Mouse (Mus musculus) ovary, postnatal 14 days (tissue): ENCODE measurements around the gene Mfsd4a.

Experiments
- DNase-seq: peaks from one replicate; pipeline ENCODE4 v3.0.0; 2022; ENCODE audit warnings: low spot score

Mfsd4a gene

GRCm38 (mm10) chr1:132067261-132068255 lies at the start of gene Mfsd4a:
TSS of gene Mfsd4a (minus strand) at chr1:132068062.
- DNase-seq: no peak

- DNase-seq: peak; percentile 57
These were observed 48.7 kb upstream of the Mfsd4a start for GRCm38 (mm10) chr1:132116606-132117005.

- DNase-seq: no peak
These were observed 45.2 kb upstream of the Mfsd4a start for GRCm38 (mm10) chr1:132113098-132113497.

- no peak for DNase-seq
These were observed 44.6 kb upstream of the Mfsd4a start for GRCm38 (mm10) chr1:132112426-132112825.

- DNase-seq: no peak
These were observed 43.5 kb upstream of the Mfsd4a start for GRCm38 (mm10) chr1:132111411-132111810.

GRCm38 (mm10) chr1:132109368-132109767 lies 41.5 kb upstream of the Mfsd4a start:
- DNase-seq: no peak

- no peak for DNase-seq
These were observed 36.5 kb upstream of the Mfsd4a start for GRCm38 (mm10) chr1:132104353-132104752.

GRCm38 (mm10) chr1:132101953-132102697 lies 34.3 kb upstream of the Mfsd4a start:
- no peak for DNase-seq

- DNase-seq: no peak
These were observed 31.9 kb upstream of the Mfsd4a start for GRCm38 (mm10) chr1:132099775-132100174.

GRCm38 (mm10) chr1:132099016-132099415 lies 31.2 kb upstream of the Mfsd4a start:
- DNase-seq: no peak

- DNase-seq: no peak
These were observed 30.2 kb upstream of the Mfsd4a start for GRCm38 (mm10) chr1:132098076-132098475.

GRCm38 (mm10) chr1:132095356-132096004 lies 27.6 kb upstream of the Mfsd4a start:
- DNase-seq: no peak

- no peak for DNase-seq
These were observed 25.4 kb upstream of the Mfsd4a start for GRCm38 (mm10) chr1:132093269-132093668.

GRCm38 (mm10) chr1:132090266-132090665 lies 22.4 kb upstream of the Mfsd4a start:
- DNase-seq: no peak

GRCm38 (mm10) chr1:132089767-132090166 lies 21.9 kb upstream of the Mfsd4a start:
- no peak for DNase-seq

GRCm38 (mm10) chr1:132088181-132088671 lies 20.4 kb upstream of the Mfsd4a start:
- DNase-seq: no peak

- no peak for DNase-seq
These were observed 17.6 kb upstream of the Mfsd4a start for GRCm38 (mm10) chr1:132085181-132086049.

GRCm38 (mm10) chr1:132078413-132078812 lies 10.6 kb upstream of the Mfsd4a start:
- no peak for DNase-seq

GRCm38 (mm10) chr1:132075576-132075975 lies 7.7 kb upstream of the Mfsd4a start:
- no peak for DNase-seq

- DNase-seq: no peak
These were observed 2.8 kb upstream of the Mfsd4a start for GRCm38 (mm10) chr1:132070659-132071058.

- no peak for DNase-seq
These were observed 1.6 kb upstream of the Mfsd4a start for GRCm38 (mm10) chr1:132069436-132069835.
